Mouse (Mus musculus): Measurements from ENCODE around the gene Kcnmb2.

The Kcnmb2 gene

DNA sequence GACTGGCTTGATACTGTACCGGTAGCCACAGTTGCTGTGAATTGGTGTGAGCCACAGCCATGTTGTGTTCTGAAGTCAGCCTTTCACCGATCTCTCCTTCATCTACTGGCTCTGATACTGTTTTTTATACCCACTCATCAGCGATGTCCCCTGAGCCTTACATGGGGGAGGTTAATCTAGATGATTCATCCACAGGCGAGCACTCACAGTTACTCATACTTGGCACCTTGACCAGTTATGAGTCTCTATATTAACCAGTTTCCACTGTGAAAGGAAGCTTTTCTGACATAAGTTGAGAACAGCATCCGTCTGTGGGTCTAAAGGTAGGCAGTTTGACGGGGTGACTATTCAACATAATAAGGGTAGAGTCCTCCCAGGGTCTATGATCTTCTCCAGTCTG, 118.7 kb downstream of the Kcnmb2 start:
- no peak for DNase-seq

DNA sequence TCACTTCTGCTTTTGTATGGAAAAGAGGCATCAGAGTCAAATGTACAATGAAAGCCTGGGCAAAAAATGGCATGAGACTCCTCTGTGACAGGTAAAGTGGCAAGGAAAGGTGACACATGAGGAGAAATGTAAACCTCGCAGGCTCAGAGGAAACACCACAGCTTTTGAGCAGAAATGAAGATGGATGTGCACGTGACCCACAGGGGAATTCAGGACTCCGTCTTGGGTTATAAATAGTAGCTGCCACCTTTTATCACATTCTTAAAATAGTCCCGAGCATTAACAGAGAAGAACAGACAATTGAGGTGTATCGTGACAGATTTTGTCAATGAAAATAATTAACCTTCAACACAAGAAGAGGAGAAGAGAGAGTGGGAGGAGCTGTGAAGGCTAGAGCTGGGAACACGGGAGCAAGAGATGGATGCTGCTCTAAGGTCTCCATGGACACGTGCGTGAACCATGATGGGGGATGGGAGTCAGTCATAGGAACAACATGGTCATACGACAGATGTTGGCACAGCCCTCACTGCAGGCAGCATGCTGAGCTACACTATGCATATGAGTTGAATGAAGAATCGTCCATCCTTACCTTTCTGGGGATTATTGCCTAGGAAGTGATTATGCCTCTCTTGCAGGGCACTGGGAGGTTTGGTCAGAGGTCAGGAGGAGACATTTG, 127.2 kb downstream of the Kcnmb2 start:
- DNase-seq = no peak

DNA sequence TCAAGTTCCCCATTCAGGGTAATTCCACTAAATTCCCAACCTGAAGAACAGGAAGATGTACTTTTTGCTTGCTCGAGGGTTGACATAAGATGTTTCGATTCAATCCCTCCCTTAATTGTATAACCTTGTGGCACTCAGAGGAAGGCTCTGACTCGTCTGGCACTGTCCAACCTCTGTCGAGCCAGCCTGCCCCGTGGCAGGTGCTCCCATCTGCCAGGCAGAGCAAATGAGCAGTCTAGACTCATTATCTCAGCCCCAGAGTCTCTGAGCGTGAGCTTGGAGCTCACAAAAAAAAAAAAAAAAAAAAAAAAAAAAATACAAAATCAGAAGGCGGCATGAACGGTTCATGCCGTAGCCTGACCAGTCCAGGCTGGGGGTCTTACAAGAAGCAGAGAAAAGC, 130.1 kb downstream of the Kcnmb2 start:
- no peak for DNase-seq

GRCm38 (mm10) chr3:32043814-32044213, 141.5 kb downstream of the Kcnmb2 start:
- DNase-seq = no peak

GRCm38 (mm10) chr3:32048777-32049176, 146.5 kb downstream of the Kcnmb2 start:
- DNase-seq = no peak

DNA sequence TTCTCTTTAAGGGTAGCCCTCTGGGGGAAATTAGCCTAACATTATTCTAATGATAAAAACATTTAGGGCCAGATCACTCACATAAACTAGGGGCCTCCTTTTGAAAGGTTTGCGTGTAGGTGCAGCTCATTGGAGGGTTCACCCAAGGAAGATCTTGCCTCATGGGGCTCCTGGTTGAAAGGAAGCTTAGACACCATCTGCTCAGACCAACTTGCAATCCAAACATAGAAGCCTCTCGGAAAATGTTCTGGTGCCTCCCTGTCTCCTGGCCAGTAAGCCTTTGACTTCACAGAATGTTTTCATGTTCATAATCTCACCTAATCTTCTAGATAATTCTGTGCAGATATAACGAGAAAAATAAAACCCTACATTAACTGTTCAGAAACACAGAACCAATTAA, 150.3 kb downstream of the Kcnmb2 start:
- DNase-seq = no peak

DNA sequence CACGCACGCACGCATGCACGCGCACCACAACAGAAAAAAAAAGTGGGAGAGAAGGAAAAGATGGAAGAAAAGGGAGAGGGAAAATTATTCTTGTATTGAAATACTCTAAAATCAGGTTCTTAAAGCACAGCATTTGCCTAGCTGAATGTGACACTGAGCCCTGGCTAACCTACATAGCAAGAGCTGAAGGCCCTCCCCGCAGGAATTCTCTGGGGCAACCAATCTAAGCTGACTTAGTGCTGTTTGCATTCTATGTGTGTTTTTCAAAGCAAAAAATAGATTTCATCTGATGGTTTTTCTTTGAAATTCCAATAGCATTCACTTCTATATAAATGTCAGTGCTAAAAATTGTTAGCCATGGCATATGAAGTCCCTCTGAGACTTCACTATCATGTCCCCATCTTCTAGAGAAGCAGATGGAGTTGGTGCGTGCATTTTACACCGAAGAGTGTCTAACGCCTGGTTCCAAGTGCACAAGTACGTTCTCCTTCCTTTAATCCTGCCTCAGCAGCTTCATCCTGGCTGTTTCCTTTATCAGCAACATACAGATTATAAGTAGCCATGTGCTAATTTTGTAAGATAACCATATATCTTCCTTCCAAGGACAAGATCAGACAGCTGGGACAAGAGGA, 151.4 kb downstream of the Kcnmb2 start:
- DNase-seq = no peak

- no peak for DNase-seq
These were observed 157.8 kb downstream of the Kcnmb2 start for GRCm38 (mm10) chr3:32059888-32060656.

DNA sequence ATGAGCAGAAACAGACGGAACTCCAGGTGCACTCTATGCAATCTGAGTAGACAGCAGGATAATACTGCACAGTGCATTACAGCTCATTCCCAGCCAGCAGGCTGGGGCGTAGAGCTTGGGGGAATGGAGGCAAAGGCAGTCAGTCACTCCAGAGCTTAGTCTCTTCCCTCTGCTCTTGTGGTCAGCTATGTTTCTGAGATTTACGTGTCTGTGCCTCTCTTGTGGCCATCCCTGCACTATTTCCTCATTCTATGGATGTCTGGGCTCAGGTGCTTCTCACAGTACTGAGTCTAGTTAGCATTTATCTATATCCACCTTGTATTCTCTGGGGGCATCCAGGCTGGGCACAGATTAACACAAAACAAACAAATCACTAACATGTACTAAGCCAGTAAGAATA, 160.4 kb downstream of the Kcnmb2 start:
- no peak for DNase-seq

GRCm38 (mm10) chr3:32063312-32063711, 161.0 kb downstream of the Kcnmb2 start:
- no peak for DNase-seq

DNA sequence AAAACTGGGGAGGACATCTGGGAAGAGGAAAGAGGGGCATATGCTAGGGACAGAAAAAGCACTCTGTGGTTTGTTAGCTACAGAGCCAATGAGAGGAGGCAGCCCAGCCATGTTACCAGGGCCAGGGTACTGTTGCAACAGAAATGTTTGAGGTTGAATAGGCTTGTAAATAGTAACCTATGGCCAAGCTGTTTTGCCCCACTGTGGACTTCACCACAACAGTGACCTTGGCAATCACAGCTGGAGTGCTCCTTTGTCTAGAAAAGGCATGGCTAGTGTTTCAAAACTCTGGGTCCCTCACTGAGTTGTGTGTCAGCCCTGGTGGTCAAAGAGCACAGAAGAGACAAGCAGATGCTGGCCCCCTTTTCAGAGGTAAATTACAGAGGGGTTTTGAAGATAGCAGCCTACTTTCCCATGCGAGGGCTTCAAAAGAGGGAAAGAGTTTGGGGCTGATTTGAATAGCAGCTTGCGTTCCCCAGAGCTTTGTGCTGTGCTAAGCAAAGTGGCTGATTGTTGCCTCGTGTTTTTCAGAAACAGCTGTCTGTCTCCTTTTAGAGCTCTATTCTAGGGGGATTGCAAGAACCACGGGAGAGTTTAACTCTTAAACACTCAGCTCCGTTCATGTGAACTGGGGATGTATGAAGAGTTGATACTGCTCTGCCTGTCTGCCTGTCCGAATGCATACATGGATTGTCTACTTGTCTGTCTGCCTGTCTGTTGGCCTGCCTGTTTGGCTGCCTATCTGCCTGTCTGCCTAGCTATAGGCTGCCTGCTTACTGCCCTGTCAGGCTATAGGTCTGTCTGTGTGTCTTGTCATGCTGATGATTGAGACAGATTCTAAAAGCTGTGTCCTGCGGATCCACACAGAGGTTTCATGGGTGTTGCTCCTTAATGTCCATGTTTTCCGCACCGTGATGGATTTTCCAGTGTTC, 165.0 kb downstream of the Kcnmb2 start:
- DNase-seq = no peak

GRCm38 (mm10) chr3:32073881-32074280, 171.6 kb downstream of the Kcnmb2 start:
- DNase-seq = no peak

- DNase-seq = no peak
These were observed 186.5 kb downstream of the Kcnmb2 start for GRCm38 (mm10) chr3:32088762-32089161.

- DNase-seq = no peak
These were observed 199.1 kb downstream of the Kcnmb2 start for GRCm38 (mm10) chr3:32101391-32101790.

GRCm38 (mm10) chr3:32119851-32120250, 217.5 kb downstream of the Kcnmb2 start:
- DNase-seq = no peak

GRCm38 (mm10) chr3:32121731-32122130, 219.4 kb downstream of the Kcnmb2 start:
- no peak for DNase-seq

DNA sequence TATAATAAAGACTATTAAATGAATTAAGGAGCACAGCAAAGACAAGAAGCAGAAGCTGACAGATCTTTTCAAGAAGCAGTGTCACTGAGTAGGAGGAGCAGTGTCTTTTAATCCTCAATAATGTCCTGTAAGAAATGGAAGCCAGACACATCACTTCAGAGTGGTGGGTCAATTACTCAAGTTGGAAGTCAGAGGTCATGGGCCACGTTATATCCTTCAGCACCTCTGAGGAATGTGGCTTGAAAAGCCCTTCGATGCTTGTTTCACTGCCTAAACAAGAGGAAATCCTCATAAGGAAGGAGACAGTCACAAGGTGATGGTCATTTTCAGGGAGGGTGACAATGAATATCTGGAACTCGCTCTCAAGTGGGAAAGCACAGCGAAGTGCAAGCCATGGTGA, 223.1 kb downstream of the Kcnmb2 start:
- no peak for DNase-seq

DNA sequence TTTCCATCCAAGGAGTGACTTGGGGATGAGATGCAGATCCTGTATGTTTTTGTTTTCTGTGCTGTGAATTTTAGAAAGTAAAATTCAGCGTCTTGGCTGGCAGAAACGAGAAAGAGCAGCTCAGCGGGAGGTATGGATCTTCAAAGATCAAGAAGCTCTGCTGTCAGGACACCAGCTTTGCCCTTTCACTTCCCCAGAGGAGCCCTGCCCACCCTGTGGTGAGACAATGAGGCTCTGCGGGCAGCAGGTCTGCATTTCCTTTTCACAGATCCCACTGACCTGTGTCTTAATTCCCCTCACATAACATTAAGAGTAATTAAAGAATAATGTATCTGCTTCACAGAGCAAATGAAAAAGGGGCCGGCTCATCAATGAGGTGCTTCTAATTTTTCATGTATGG, 226.1 kb downstream of the Kcnmb2 start:
- DNase-seq = no peak

DNA sequence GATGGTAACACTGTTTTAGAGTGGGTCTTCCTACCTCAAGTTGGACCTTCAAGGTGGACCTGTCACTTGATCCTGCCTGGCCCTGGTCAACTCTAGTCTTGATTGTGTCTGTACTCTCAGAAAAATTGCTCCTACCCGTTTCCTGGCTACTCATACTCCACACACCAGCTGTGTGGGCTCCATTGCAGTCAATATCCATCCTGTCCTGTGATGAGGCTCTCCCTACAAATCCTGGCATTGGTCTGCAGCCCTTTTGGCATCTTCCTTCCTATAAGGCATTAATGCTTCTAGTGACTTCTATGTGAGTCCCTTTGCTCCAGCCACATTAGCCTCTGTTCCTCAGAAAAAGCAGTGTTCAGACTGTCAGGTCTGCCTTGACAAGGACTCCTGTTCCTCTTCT, 228.4 kb downstream of the Kcnmb2 start:
- DNase-seq = no peak

DNA sequence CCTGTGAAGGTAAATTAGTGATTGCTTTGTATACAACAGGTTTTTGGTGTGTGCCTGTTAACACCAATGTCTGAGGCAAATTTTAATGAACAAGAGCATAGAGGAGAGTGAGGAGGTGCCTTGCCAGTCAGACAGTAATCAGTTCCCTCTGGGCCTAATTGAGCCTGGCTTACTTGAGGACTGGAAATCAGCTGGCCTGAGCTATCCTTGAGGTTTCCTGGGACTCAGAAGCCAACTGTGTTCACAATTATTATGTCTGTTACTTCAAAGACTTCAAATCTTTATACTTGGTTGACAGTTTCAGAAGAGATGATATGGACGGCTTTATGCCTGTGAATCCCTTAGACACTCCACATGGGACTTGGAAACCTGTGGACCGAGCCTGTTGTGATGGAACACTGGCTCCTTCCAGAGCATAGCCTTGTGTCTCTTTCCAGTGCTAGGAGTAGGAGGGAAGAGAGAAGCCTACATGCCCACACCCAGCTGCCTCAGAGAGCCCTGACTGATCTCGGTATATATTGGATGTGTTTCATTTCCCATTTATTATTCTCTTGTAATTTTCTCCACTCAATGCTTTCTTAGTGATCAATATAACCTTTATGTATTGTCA, 230.2 kb downstream of the Kcnmb2 start:
- DNase-seq = no peak

- DNase-seq = no peak
These were observed 241.9 kb downstream of the Kcnmb2 start for GRCm38 (mm10) chr3:32144194-32144593.

DNA sequence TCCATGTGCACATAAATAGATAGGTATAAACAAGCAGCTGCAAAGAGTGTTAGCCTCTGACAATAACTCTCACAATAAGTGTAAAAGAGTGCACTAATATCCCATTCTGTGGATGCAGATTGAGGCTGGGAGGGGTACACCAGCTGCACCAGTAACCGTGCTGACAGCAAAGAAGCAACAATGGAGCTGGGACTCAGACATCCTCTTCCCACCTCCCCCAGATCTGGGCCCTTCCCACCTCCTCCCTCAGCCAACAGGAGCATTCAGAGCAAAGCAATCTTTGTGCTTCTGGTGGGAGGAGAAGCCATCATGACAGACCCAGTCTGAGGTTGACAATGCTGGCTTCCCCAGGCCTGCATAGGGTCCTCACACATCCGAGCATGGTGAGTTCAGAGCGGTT, 242.3 kb downstream of the Kcnmb2 start:
- no peak for DNase-seq

- no peak for DNase-seq
These were observed 245.4 kb downstream of the Kcnmb2 start for GRCm38 (mm10) chr3:32147739-32148138.
